ENCODE assay signal across 11 mouse cellular contexts in the genomic region with DNA sequence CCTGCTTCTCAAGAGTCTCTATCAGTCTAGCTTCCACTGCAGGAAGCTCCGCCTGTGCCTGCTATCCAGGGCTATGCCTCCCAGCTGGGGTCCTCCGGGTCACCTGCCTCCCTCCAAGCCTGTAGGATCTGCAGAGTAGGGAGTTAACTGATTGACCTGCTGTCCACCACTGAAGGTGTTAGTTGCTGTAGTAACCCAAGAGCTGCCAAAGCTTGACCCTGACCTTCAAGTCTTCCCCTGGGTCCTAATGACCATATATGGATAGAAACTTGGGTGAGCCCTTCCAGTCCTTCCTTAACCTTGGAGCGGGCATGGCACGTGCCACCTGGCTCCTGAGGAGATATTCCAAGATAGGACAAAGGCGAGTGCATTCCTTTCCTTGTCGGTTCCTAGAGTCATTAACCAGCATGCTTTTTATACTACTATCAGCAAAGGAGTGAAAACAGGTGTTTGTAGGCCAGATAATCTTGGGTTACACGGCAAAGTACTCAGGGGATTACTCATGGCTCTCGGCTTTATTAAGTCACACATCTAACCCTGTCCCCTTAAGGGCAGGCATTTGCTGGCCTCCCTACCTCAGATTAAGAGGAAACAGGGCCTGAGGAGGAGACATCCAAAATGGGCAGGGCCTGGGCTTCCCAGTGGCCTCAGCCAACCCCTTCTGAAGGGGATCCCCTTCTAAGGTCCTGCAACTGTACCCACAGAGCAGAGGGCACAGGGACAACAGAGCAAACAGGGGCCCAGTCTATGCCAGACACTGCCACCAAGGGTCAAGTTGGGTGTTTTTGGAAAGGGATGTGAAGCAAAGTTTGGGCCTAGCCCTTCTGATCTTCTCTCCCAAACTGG. TPM values are rescaled to one million over a fixed set of nuclear protein-coding genes. Genes with fewer than 3 reads are reported as not detected.
DNase-seq lines count a peak whose midpoint lies in the region; ATAC-seq and TF ChIP-seq lines count a peak whose summit lies in the region.
"Had no signal": no experiment of that assay in that cellular context is flagged by ENCODE, and none has a peak within 500 bp of the region (broad histone marks: within the 10 kb centered on the region; RNA-seq: fewer than 3 reads in every experiment).

No protein-coding gene starts in this region.

- H3K9ac ChIP-seq in heart, embryonic 13.5 days = peak overlapping the region; percentile 66
- peak overlapping the region; percentile 7 for H3K9ac ChIP-seq in heart, embryonic 16.5 days (ENCODE audit: low read length)

- peak overlapping the region; percentile 12; the same call in 1 of the 2 replicates for H3K4me2 ChIP-seq in heart, embryonic 13.5 days
- peak overlapping the region; percentile 3; the same call in 1 of the 2 replicates for H3K4me2 ChIP-seq in heart, embryonic 16.5 days (ENCODE audit: low read depth, low read length)
- H3K4me2 ChIP-seq: liver, embryonic 11.5 days had no signal

- peaks cover 76% of the 10 kb centered on the region for H3K4me1 ChIP-seq in heart, embryonic 13.5 days
- H3K4me1 ChIP-seq in heart, embryonic 16.5 days (ENCODE audit: control insufficient read depth, insufficient read depth, low read length) = peaks cover 42% of the 10 kb centered on the region
- peaks cover 16% of the 10 kb centered on the region for H3K4me1 ChIP-seq in kidney, adult 2 months (ENCODE audit: control insufficient read depth, insufficient read depth, low read length)

- H3K27me3 ChIP-seq in heart, embryonic 13.5 days (replicated peaks) = no peaks in the 10 kb centered on the region
- H3K27me3 ChIP-seq in heart, embryonic 16.5 days (ENCODE audit: control insufficient read depth, insufficient read depth, low read length) = no peaks in the 10 kb centered on the region
- no peaks in the 10 kb centered on the region for H3K27me3 ChIP-seq in kidney, adult 2 months (replicated peaks; ENCODE audit: control insufficient read depth, insufficient read depth, low read length)

- no peak overlapping the region for H3K4me3 ChIP-seq in heart, embryonic 13.5 days
- no peak overlapping the region for H3K4me3 ChIP-seq in heart, embryonic 16.5 days (ENCODE audit: low read length)
- no peak overlapping the region for H3K4me3 ChIP-seq in kidney, adult 2 months (ENCODE audit: insufficient read depth, low read depth, low read length)

- H3K9me3 ChIP-seq in heart, embryonic 13.5 days = no peaks in the 10 kb centered on the region
- no peaks in the 10 kb centered on the region for H3K9me3 ChIP-seq in heart, embryonic 16.5 days (replicated peaks; ENCODE audit: control insufficient read depth, low read length)

- peak; percentile 32; the same call in 1 of the 2 replicates for ATAC-seq in heart, embryonic 13.5 days (ENCODE audit: extremely low read depth, insufficient number of reproducible peaks, low FRiP score, low TSS enrichment)
- peak; percentile 37; the same call in 1 of the 2 replicates for ATAC-seq in heart, embryonic 16.5 days (replicated peaks; ENCODE audit: extremely low read depth, insufficient read depth, low FRiP score)
- ATAC-seq: hindbrain, embryonic 16.5 days; midbrain, embryonic 16.5 days had no signal

- no peak for TF ChIP-seq POLR2A in kidney, adult 2 months (IDR thresholded peaks at IDR 0.05; ENCODE audit: low read depth, low read length)

- 25% methylated on average over 8 of the region's 8 CpGs for WGBS in heart, embryonic 13.5 days
- WGBS in heart, embryonic 16.5 days = 30% methylated on average over 8 of the region's 8 CpGs
- WGBS in kidney, adult 2 months = 42% methylated on average over 8 of the region's 8 CpGs

- H3K27ac ChIP-seq in heart, embryonic 13.5 days (replicated peaks) = peak overlapping the region; percentile 82
- H3K27ac ChIP-seq in heart, embryonic 16.5 days (ENCODE audit: low read length) = peak overlapping the region; percentile 83
- H3K27ac ChIP-seq in kidney, adult 2 months (ENCODE audit: insufficient read depth, low read depth, low read length) = peak overlapping the region; percentile 46; the same call in 1 of the 2 replicates

- DNase-seq in heart, adult 18-20 months = no peak
- peak; percentile 75 for DNase-seq in kidney, adult 2 months
- DNase-seq in skeletal muscle tissue, adult 2 months (ENCODE audit: low read depth, low spot score) = peak; percentile 50
- DNase-seq in thymus, postnatal 4 days = no peak
- no peak for DNase-seq in right cerebral cortex, postnatal 36 days (ENCODE audit: low spot score in 2 of 2)
- DNase-seq: layer of hippocampus, postnatal 36 days had no signal

- TF ChIP-seq CTCF in kidney, adult 2 months (conservative IDR thresholded peaks at IDR 0.05; ENCODE audit: insufficient read depth, insufficient read length, low read depth, low read length) = no peak

- peaks cover 44% of the 10 kb centered on the region for H3K36me3 ChIP-seq in heart, embryonic 13.5 days
- peaks cover 10% of the 10 kb centered on the region for H3K36me3 ChIP-seq in heart, embryonic 16.5 days (ENCODE audit: control insufficient read depth, insufficient read depth)
- no peaks in the 10 kb centered on the region for H3K36me3 ChIP-seq in kidney, adult 2 months (ENCODE audit: control insufficient read depth, insufficient read depth, low read length)

RNA-seq across cellular contexts. Expression of a gene that starts 43.6 kb away (rescaled TPM):
- 177 and 181 TPM in 2 replicates for polyA plus RNA-seq in heart, embryonic 13.5 days (2015; fragmentation: Nextera tagmentation; extraction: Ambion mirVana)
- 100 to 1,000 TPM; 782 to 831 TPM for total RNA-seq in heart, adult 18-20 months (2021)
- 280 and 289 TPM in 2 replicates for polyA plus RNA-seq in heart, embryonic 16.5 days (2015; fragmentation: Nextera tagmentation; extraction: Ambion mirVana)
- polyA plus RNA-seq in kidney, adult 2 months (2012; rRNA removed) = 3.1 and 6.9 TPM in 2 replicates

Comparison
In these comparisons a context has a peak if more than half of its experiments do, and no peak if none do; other contexts are left out.
1. DNase-seq: peak in kidney, adult 2 months (single experiment) and skeletal muscle tissue, adult 2 months (single experiment); none in heart, adult 18-20 months (0 of 2), thymus, postnatal 4 days (single experiment) and right cerebral cortex, postnatal 36 days (0 of 2).
2. RNA of a gene that starts 43.6 kb away (polyA plus RNA-seq): 280 to 289 TPM in heart, embryonic 16.5 days and 177 to 181 TPM in heart, embryonic 13.5 days; 3.1 to 6.9 TPM in kidney, adult 2 months; every median in the first group is over 10 times any median in the second.
3. Peak in every context shown above with its lines, with median percentiles within 50 percentile points of each other: H3K27ac ChIP-seq.